Mouse (Mus musculus) hindbrain, embryonic 12.5 days (tissue): ENCODE results near the gene Dmkn. TPM values are rescaled to one million over a fixed set of nuclear protein-coding genes. Genes with fewer than 3 reads are reported as not detected.
"Not testable (repeated sequence)": the region's sequence is repeated elsewhere in the genome, so short reads cannot be mapped to it uniquely, and the experiment has no call there.

Source experiments
- ATAC-seq: fragments of 200-750 bp; cut with Nextera tagmentation; 2 replicates; pipeline ENCODE4 v1.8.0; 2017; ENCODE audit warnings: moderate TSS enrichment; ENCODE audit not compliant: low FRiP score
- H3K27ac ChIP-seq: fragments of 300-500 bp; sonication (generic); 2 replicates; pipeline ENCODE4 v1.5.1; 2016; ENCODE audit warnings: mild to moderate bottlenecking
- H3K27me3 ChIP-seq: fragments of 300-500 bp; sonication (generic); 2 replicates; pipeline ENCODE4 v1.6.1; 2016; ENCODE audit warnings: mild to moderate bottlenecking
- H3K36me3 ChIP-seq: fragments of 300-500 bp; sonication (generic); 2 replicates; pipeline ENCODE4 v1.6.1; 2016; ENCODE audit warnings: mild to moderate bottlenecking
- H3K4me1 ChIP-seq: fragments of 300-500 bp; sonication (generic); 2 replicates; pipeline ENCODE4 v1.6.1; 2016
- H3K4me2 ChIP-seq: fragments of 300-500 bp; sonication (generic); replicated peaks from 2 replicates; pipeline ENCODE4 v1.6.1; 2016; ENCODE audit warnings: mild to moderate bottlenecking
- H3K4me3 ChIP-seq: fragments of 300-500 bp; sonication (generic); 2 replicates; pipeline ENCODE4 v1.5.1; 2016; ENCODE audit warnings: mild to moderate bottlenecking
- H3K9ac ChIP-seq: fragments of 300-500 bp; sonication (generic); 2 replicates; pipeline ENCODE4 v1.6.1; 2016; ENCODE audit warnings: mild to moderate bottlenecking, moderate library complexity
- H3K9me3 ChIP-seq: fragments of 300-500 bp; sonication (generic); replicated peaks from 2 replicates; pipeline ENCODE4 v1.6.1; 2016; ENCODE audit warnings: mild to moderate bottlenecking
- WGBS: fragments of 180-500 bp; shearing (Covaris S2); methylation state at CpG from one replicate; pipeline ENCODE4 v1.1.7; 2016; 5-methylcytosine and 5-hydroxymethylcytosine counted together
- polyA plus RNA-seq: library from polyadenylated mRNA; unstranded; fragments of >200 nt; fragmentation: Nextera tagmentation; extraction: Ambion mirVana; gene quantifications from 2 replicates; pipeline ENCODE4 v1.2.1, GENCODE M21; 2016

Dmkn gene
- polyA plus RNA-seq, 1 experiment from 2014 or later, result 0.67 TPM

DNA sequence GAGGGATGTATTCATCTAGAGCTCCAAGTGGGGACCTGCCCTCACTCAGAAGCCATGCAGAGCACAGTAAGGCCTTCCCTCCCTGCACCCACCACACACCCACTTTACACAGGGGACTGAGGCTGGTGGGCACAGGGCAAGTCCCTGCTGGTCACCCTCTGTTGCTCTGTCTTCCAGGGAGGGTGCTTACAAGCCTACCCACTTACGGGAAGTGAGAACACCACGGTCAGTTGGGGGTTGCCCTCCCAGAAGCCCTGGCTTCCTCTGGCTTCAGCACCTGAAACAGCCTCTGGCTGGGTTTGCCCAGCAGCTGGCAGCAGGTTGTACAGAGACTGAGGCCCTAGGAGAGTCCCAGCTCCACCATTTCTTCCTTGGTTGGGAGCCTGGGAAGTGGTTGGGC, 21.0 kb upstream of the Dmkn start:
- not testable (repeated sequence) for H3K9me3 ChIP-seq, H3K4me1 ChIP-seq, H3K27ac ChIP-seq, H3K27me3 ChIP-seq, H3K9ac ChIP-seq, H3K4me3 ChIP-seq, H3K4me2 ChIP-seq, ATAC-seq
- peaks cover 25% of the 10 kb centered on the region for H3K36me3 ChIP-seq
- 92% methylated on average over 2 of the region's 2 CpGs for WGBS

GRCm38 (mm10) chr7:30743617-30744016, 19.9 kb upstream of the Dmkn start, which contains the start of gene Gapdhs:
TSS of gene Gapdhs (minus strand) at chr7:30743681.
- not testable (repeated sequence) for H3K27ac ChIP-seq, ATAC-seq, H3K4me2 ChIP-seq, H3K9ac ChIP-seq, H3K4me3 ChIP-seq, H3K27me3 ChIP-seq, H3K9me3 ChIP-seq, H3K4me1 ChIP-seq
- 60% methylated on average over 1 of the region's 4 CpGs for WGBS
- H3K36me3 ChIP-seq, result peaks cover 18% of the 10 kb centered on the region

DNA sequence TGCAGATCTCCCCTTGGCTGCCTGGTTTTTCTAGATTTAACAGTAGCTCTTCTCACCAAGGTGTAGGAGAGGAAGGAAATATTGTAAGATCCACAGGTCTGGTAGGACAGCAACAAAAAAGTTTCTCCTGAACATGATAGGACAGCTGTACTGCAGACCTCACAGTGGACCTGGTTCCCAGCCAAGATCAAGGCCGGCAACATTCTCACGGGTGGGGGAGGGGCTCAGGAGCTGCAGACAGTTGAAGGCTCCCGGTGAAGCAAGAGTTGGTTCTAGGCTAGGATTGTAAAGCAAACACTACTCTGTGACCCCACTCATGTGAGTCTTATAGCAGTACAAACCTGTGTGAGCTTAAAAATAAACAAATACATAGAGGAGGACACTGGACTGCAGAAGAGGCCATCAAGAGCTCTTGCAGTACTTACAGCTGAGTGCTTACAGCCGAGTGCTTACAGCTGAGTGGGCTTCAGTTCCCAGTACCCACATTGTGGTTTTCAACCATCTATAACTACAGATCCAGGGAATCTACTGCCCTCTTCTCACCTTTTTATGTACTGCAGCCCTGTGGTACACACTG, 19.4 kb upstream of the Dmkn start:
- no peak overlapping the region for H3K9ac ChIP-seq
- no peak overlapping the region for H3K4me2 ChIP-seq
- no peak overlapping the region for H3K27ac ChIP-seq
- peaks cover 18% of the 10 kb centered on the region for H3K36me3 ChIP-seq
- ATAC-seq, result no peak
- 52% methylated on average over 4 of the region's 4 CpGs for WGBS
- H3K4me3 ChIP-seq, result no peak overlapping the region
- H3K4me1 ChIP-seq, result no peaks in the 10 kb centered on the region
- H3K27me3 ChIP-seq, result no peaks in the 10 kb centered on the region
- no peaks in the 10 kb centered on the region for H3K9me3 ChIP-seq

GRCm38 (mm10) chr7:30747525-30748204, 15.9 kb upstream of the Dmkn start:
- WGBS, result 87% methylated on average over 7 of the region's 7 CpGs
- ATAC-seq, result no peak

DNA sequence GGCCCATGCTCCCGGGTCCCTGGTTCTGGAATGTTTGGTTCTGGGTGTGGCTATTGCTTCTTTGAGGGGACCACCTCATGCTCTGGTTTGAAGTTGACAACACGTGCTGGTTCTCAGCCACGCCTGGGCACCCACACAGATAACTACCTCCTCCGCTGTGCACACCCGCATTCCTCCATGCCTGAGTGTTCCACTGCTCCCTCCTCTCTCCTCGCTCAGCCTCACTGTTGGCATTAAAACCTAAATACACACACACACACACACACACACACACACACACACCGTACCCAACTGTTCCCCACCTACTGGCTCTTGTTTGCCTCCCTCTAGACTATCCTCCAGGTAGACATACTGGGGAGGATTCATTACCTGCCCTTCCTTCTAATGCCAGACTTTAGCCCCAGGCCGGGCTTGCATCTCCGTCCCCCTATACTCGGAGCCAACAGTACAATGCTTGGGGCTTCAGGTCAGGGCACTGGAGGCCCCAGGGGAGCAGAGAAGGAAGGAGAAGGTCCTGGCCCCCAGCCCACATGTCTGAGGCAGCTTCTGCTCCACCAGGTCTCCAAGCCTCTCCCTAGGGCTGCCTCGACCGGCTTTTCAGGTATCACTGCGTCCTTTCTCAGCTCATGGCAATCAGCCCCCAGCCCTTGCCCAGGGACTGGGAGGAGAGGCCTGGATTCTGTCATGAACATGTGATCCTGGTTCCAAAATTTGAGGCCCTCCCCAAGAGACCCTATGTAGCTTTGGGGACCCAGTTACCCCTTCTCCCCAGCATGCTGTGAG, 13.5 kb upstream of the Dmkn start:
- peaks cover 19% of the 10 kb centered on the region for H3K36me3 ChIP-seq
- H3K9ac ChIP-seq, result no peak overlapping the region
- no peak for ATAC-seq
- H3K4me2 ChIP-seq, result no peak overlapping the region
- H3K27me3 ChIP-seq, result no peaks in the 10 kb centered on the region
- H3K9me3 ChIP-seq, result peaks cover 6% of the 10 kb centered on the region
- no peak overlapping the region for H3K4me3 ChIP-seq
- WGBS, result 85% methylated on average over 13 of the region's 13 CpGs
- H3K4me1 ChIP-seq, result no peaks in the 10 kb centered on the region
- no peak overlapping the region for H3K27ac ChIP-seq

More at GRCm38 (mm10) chr7:30747525-30748204, 15.9 kb upstream of the Dmkn start:
- peaks cover 6% of the 10 kb centered on the region; the same call in 1 of the 2 replicates for H3K36me3 ChIP-seq
- H3K9me3 ChIP-seq, result no peaks in the 10 kb centered on the region
- no peaks in the 10 kb centered on the region for H3K27me3 ChIP-seq
- H3K4me2 ChIP-seq, result no peak overlapping the region
- H3K27ac ChIP-seq, result no peak overlapping the region
- no peaks in the 10 kb centered on the region for H3K4me1 ChIP-seq
- no peak overlapping the region for H3K9ac ChIP-seq
- no peak overlapping the region for H3K4me3 ChIP-seq

GRCm38 (mm10) chr7:30751086-30751669, 12.4 kb upstream of the Dmkn start, which contains the start of gene Sbsn:
TSS of gene Sbsn (plus strand) at chr7:30751471.
- Histone ChIP-seq H3K27ac (no peak within 1 kb of the TSS), H3K4me3 (no peak within 1 kb of the TSS), H3K27me3 (no peaks in the 10 kb centered on the region), H3K4me2 (no peak within 1 kb of the TSS), H3K9me3 (peaks cover 6% of the 10 kb centered on the region), H3K4me1 (no peaks in the 10 kb centered on the region), H3K36me3 (peaks cover 30% of the 10 kb centered on the region), H3K9ac (no peak within 1 kb of the TSS)
- 77% methylated on average over 5 of the region's 5 CpGs for WGBS
- no peak for ATAC-seq

DNA sequence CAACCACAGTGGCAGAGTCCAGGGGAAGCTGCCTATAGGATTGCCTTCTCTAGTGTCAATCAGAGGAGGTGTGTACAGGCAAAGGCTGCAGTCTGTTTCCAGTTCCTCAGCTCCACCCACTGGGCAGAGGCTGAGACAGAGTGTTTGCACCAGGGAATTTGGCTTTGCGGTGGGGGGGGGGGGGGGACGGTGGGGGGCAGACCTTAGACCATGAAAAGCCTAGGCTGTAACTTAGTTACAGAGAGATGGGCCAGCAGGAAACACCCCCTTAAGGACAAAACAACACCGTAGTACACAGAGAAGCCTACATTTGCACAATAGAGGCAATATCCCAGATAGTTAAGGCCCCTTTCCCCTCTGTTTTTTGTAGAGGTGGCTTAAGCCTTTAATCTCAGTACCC, 6.6 kb upstream of the Dmkn start:
- Histone ChIP-seq H3K4me2 (no peak overlapping the region), H3K4me1 (no peaks in the 10 kb centered on the region), H3K36me3 (peaks cover 31% of the 10 kb centered on the region), H3K27me3 (no peaks in the 10 kb centered on the region), H3K27ac (no peak overlapping the region), H3K4me3 (no peak overlapping the region), H3K9me3 (peaks cover 6% of the 10 kb centered on the region), H3K9ac (no peak overlapping the region)
- ATAC-seq, result no peak
- WGBS, result 71% methylated on average over 3 of the region's 3 CpGs

DNA sequence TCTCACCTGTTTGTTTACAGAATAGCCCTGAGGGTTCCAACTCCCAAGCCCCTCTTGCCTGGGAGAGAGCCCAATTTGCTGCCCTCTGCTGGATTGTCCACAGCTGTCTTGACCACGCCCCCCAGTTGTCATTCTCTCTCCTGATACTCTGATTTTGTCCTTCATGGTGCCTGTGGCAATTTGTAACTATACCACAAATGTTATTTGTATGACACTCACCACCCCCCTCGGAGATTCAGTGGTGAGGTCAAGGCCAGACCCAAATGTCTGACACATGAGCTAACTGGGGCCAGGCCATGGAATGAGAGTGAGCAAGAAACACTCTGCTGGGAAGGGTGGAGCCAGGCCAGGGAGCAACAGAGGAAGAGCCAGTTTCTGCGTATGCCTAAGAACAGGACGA, 4.7 kb upstream of the Dmkn start:
- no peak; the same call in 1 of the 2 replicates for ATAC-seq
- no peak overlapping the region for H3K4me2 ChIP-seq
- no peaks in the 10 kb centered on the region for H3K27me3 ChIP-seq
- 42% methylated on average over 4 of the region's 4 CpGs for WGBS
- H3K27ac ChIP-seq, result no peak overlapping the region
- H3K36me3 ChIP-seq, result peaks cover 30% of the 10 kb centered on the region
- no peak overlapping the region for H3K9ac ChIP-seq
- no peak overlapping the region for H3K4me3 ChIP-seq
- H3K4me1 ChIP-seq, result no peaks in the 10 kb centered on the region
- H3K9me3 ChIP-seq, result peaks cover 6% of the 10 kb centered on the region

GRCm38 (mm10) chr7:30761769-30762352, 1.7 kb upstream of the Dmkn start:
- WGBS, result 81% methylated on average over 4 of the region's 4 CpGs
- H3K4me1 ChIP-seq, result no peaks in the 10 kb centered on the region
- no peaks in the 10 kb centered on the region for H3K9me3 ChIP-seq
- 0 out of 2 replicates have a peak, but pooled peaks cover 7% of the 10 kb centered on the region for H3K27me3 ChIP-seq
- no peak overlapping the region for H3K27ac ChIP-seq
- no peak overlapping the region for H3K4me3 ChIP-seq
- H3K36me3 ChIP-seq, result no peaks in the 10 kb centered on the region; the same call in 1 of the 2 replicates
- no peak for ATAC-seq
- H3K4me2 ChIP-seq, result no peak overlapping the region
- H3K9ac ChIP-seq, result no peak overlapping the region

- H3K4me2 ChIP-seq, result no peak overlapping the region; the same call in 1 of the 2 replicates
- ATAC-seq, result no peak
- whole genome bisulfite sequencing, result 38% methylated on average over 11 of the region's 11 CpGs
Observed at GRCm38 (mm10) chr7:30765173-30765572, 1.6 kb downstream of the Dmkn start.

GRCm38 (mm10) chr7:30766408-30766807, 2.9 kb downstream of the Dmkn start:
- Histone ChIP-seq H3K4me3 (no peak overlapping the region), H3K9me3 (no peaks in the 10 kb centered on the region), H3K4me2 (no peak overlapping the region), H3K27ac (no peak overlapping the region), H3K36me3 (no peaks in the 10 kb centered on the region), H3K9ac (no peak overlapping the region), H3K27me3 (0 out of 2 replicates have a peak, but pooled peaks cover 7% of the 10 kb centered on the region), H3K4me1 (no peaks in the 10 kb centered on the region)
- ATAC-seq, result no peak
- WGBS, result 88% methylated on average over 4 of the region's 4 CpGs

More at GRCm38 (mm10) chr7:30765173-30765572, 1.6 kb downstream of the Dmkn start:
- Histone ChIP-seq H3K9me3 (no peaks in the 10 kb centered on the region), H3K27me3 (0 out of 2 replicates have a peak, but pooled peaks cover 7% of the 10 kb centered on the region), H3K9ac (no peak overlapping the region), H3K4me3 (no peak overlapping the region), H3K36me3 (no peaks in the 10 kb centered on the region), H3K27ac (no peak overlapping the region), H3K4me1 (no peaks in the 10 kb centered on the region)

DNA sequence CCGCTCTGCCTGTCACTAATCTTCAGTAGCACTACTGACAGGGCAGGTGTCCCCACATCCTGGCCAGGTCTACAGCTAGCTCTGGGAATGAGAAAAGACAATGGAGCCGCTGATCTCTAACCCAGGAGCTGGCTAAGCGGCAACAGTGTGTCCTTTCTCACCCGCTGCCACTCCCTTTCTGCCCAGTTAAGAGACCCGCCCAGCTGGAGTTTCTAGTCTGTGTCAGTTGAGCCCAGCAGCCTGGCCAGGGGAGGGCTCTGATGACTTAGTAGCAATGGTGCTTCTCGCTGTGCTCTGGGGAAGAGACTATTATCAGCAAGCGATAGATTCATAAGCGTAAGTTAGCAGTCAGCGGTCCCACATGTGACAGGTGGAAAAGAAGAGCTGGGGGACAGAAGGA, 5.7 kb downstream of the Dmkn start:
- Histone ChIP-seq H3K4me3 (no peak overlapping the region), H3K27ac (no peak overlapping the region), H3K4me1 (no peaks in the 10 kb centered on the region), H3K27me3 (0 out of 2 replicates have a peak, but pooled peaks cover 7% of the 10 kb centered on the region), H3K36me3 (no peaks in the 10 kb centered on the region), H3K4me2 (no peak overlapping the region), H3K9ac (no peak overlapping the region), H3K9me3 (no peaks in the 10 kb centered on the region)
- no peak for ATAC-seq
- 36% methylated on average over 9 of the region's 9 CpGs for WGBS
